Mouse (Mus musculus) erythroblast, embryonic 14.5 days (primary cell): ENCODE measurements around the gene Nasp. TPM values are rescaled to one million over a fixed set of nuclear protein-coding genes. Genes with fewer than 3 reads are reported as not detected.

Experiments used
- H3K27me3 ChIP-seq: 2 replicates; pipeline ENCODE4 v1.6.1; 2012; ENCODE audit warnings: inconsistent platforms; ENCODE audit not compliant: control insufficient read depth
- H3K36me3 ChIP-seq: 2 replicates; pipeline ENCODE4 v1.6.1; 2012; ENCODE audit warnings: mild to moderate bottlenecking, inconsistent platforms; ENCODE audit not compliant: control insufficient read depth
- H3K4me1 ChIP-seq: 2 replicates; pipeline ENCODE4 v1.6.1; 2012; ENCODE audit warnings: inconsistent platforms; ENCODE audit not compliant: control insufficient read depth
- H3K4me3 ChIP-seq: replicated peaks from 2 replicates; pipeline ENCODE3; 2012; ENCODE audit warnings: moderate library complexity, mild to moderate bottlenecking, inconsistent platforms
- H3K9me3 ChIP-seq: 2 replicates; pipeline ENCODE4 v1.6.1; 2012; ENCODE audit warnings: low read length, inconsistent platforms, mixed read lengths; ENCODE audit not compliant: control insufficient read depth
- GATA1 ChIP-seq: IDR thresholded peaks from 2 replicates; pipeline ENCODE4 v1.6.1; 2012; ENCODE audit warnings: low read length, inconsistent platforms, mixed read lengths
- TAL1 ChIP-seq: IDR thresholded peaks from 3 replicates; pipeline ENCODE4 v1.6.1; 2012; ENCODE audit warnings: low read length, inconsistent platforms, mixed read lengths
- polyA plus RNA-seq: library from polyadenylated mRNA; stranded (reverse); fragments of >175 nt; gene quantifications from 2 replicates; pipeline ENCODE4 v1.2.3, GENCODE M21; 2012

The Nasp gene
- polyA plus RNA-seq, 1 experiment, result 1.6 TPM

DNA sequence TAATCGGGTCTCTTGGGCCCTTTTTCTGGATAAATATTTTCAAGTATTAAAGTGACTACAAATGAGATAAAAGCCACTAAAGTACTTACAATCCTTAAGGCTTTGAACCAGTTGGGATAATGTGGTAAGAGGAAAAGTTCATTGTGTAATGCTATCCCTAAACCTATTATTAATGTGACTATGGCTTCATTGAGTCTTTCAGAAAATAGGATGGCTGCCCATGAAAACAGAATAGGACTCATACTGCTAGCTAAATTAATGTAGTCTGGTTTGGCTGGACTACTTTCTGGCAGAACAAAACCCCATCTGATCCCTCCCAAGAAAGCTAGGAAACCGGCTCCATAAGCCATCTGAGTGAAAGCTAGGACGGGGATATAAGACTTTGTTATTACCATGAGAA, 74.7 kb downstream of the Nasp start:
- no peaks in the 10 kb centered on the region for H3K27me3 ChIP-seq
- peaks cover 39% of the 10 kb centered on the region for H3K36me3 ChIP-seq
- no peak for TF ChIP-seq GATA1
- TF ChIP-seq TAL1, result no peak
- H3K4me1 ChIP-seq, result peaks cover 21% of the 10 kb centered on the region
- H3K4me3 ChIP-seq, result no peak overlapping the region
- H3K9me3 ChIP-seq, result no peaks in the 10 kb centered on the region

Other genes with a start within 250 kb of the Nasp start
- gene Mast2, start 163.8 kb downstream of the Nasp start, polyA plus RNA-seq, result 12.0 and 20.7 TPM in 2 replicates
- gene Ipp, start 120.4 kb downstream of the Nasp start, polyA plus RNA-seq, result 0.17 and 0.31 TPM in 2 replicates
- 0.23 and 0.27 TPM in 2 replicates for gene Tmem69, start 72.0 kb downstream of the Nasp start, polyA plus RNA-seq
- gene Gpbp1l1, start 70.3 kb downstream of the Nasp start, polyA plus RNA-seq, result 0.84 and 1.0 TPM in 2 replicates
- 0.05 TPM in 1 of 2 replicates, not detected in the other for gene Ccdc17, start 31.3 kb downstream of the Nasp start, polyA plus RNA-seq
- gene Akr1a1, start 23.7 kb upstream of the Nasp start, polyA plus RNA-seq, result 6.7 and 7.0 TPM in 2 replicates
- gene Prdx1, start 57.6 kb upstream of the Nasp start, polyA plus RNA-seq, result 1.0 and 1.1 TPM in 2 replicates
- 0.04 TPM in 1 of 2 replicates, not detected in the other for gene Mmachc, start 80.5 kb upstream of the Nasp start, polyA plus RNA-seq
- gene Ccdc163, start 80.6 kb upstream of the Nasp start, polyA plus RNA-seq, result 0.16 and 0.23 TPM in 2 replicates
- 0.01 and 0.02 TPM in 2 replicates for gene Tesk2, start 93.0 kb upstream of the Nasp start, polyA plus RNA-seq
- 0.16 and 0.46 TPM in 2 replicates for gene Toe1, start 179.7 kb upstream of the Nasp start, polyA plus RNA-seq
- gene Mutyh, start 179.8 kb upstream of the Nasp start, polyA plus RNA-seq, result 0.14 TPM in 1 of 2 replicates, not detected in the other
- not detected in 2 replicates for gene Hpdl, start 193.8 kb upstream of the Nasp start, polyA plus RNA-seq
- gene Zswim5, start 249.4 kb upstream of the Nasp start, polyA plus RNA-seq, result 0.01 TPM in 1 of 2 replicates, not detected in the other